Comparison of ENCODE assay signal across 20 mouse cellular contexts in genomic region chr7:49637281-49637680, GRCm38 (mm10). TPM values are rescaled to one million over a fixed set of nuclear protein-coding genes. Genes with fewer than 3 reads are reported as not detected.
"Had no signal": no experiment of that assay in that cellular context is flagged by ENCODE, and none has a peak within 500 bp of the region (broad histone marks: within the 10 kb centered on the region; RNA-seq: fewer than 3 reads in every experiment).

No protein-coding gene starts in this region.

- H3K4me2 ChIP-seq: stomach, embryonic 15.5 days had no signal

- H3K4me3 ChIP-seq: limb, embryonic 13.5 days; stomach, embryonic 15.5 days had no signal

- H3K36me3 ChIP-seq: limb, embryonic 13.5 days; stomach, embryonic 15.5 days had no signal

- H3K9me3 ChIP-seq: limb, embryonic 13.5 days; stomach, embryonic 15.5 days had no signal

- DNase-seq: kidney, adult 11 months; kidney, adult 9 months; layer of hippocampus, adult 9-11 months; layer of hippocampus, postnatal 36 days; lung, adult 18-20 months; thymus, adult 2 months; thymus, postnatal 25 days had no signal

- H3K9ac ChIP-seq: limb, embryonic 13.5 days; liver, embryonic 14.5 days; stomach, embryonic 15.5 days had no signal

- H3K27ac ChIP-seq: kidney, postnatal 0 days; limb, embryonic 13.5 days; liver, embryonic 14.5 days; stomach, embryonic 15.5 days had no signal

RNA-seq across cellular contexts. Expression of gene Dbx1, which starts 0.6 kb away (rescaled TPM):
- total RNA-seq: layer of hippocampus, adult 18-20 months; layer of hippocampus, postnatal 36 days; left cerebral cortex, adult 8-10 months; left cerebral cortex, postnatal 25 days; liver, adult 2 months; megakaryocyte-erythroid progenitor cell, adult 5-6 weeks had no signal
- polyA plus RNA-seq: kidney, postnatal 0 days; liver, adult 2 months; liver, embryonic 14.5 days; lung, embryonic 16.5 days; spleen, adult 2 months; testis, adult 2 months; urinary bladder, adult 2 months had no signal
